Mouse (Mus musculus) liver, embryonic 12.5 days (tissue): ENCODE data around the gene Ndufs2. TPM values are rescaled to one million over a fixed set of nuclear protein-coding genes. Genes with fewer than 3 reads are reported as not detected.

Source experiments
- ATAC-seq: fragments of 200-750 bp; cut with Nextera tagmentation; 2 replicates; pipeline ENCODE4 v1.8.0; 2017; ENCODE audit warnings: moderate number of reproducible peaks, mild to moderate bottlenecking, moderate library complexity
- H3K27ac ChIP-seq: fragments of 300-500 bp; sonication (generic); 2 replicates; pipeline ENCODE4 v1.5.1; 2016; ENCODE audit warnings: mild to moderate bottlenecking
- H3K27me3 ChIP-seq: fragments of 300-500 bp; sonication (generic); replicated peaks from 2 replicates; pipeline ENCODE4 v1.6.1; 2016; ENCODE audit warnings: mild to moderate bottlenecking, moderate library complexity
- H3K36me3 ChIP-seq: fragments of 300-500 bp; sonication (generic); 2 replicates; pipeline ENCODE4 v1.6.1; 2016; ENCODE audit warnings: mild to moderate bottlenecking, moderate library complexity
- H3K4me1 ChIP-seq: fragments of 300-500 bp; sonication (generic); 2 replicates; pipeline ENCODE4 v1.6.1; 2016
- H3K4me2 ChIP-seq: fragments of 300-500 bp; sonication (generic); 2 replicates; pipeline ENCODE4 v1.6.1; 2016; ENCODE audit warnings: mild to moderate bottlenecking, moderate library complexity
- H3K4me3 ChIP-seq: fragments of 300-500 bp; sonication (generic); 2 replicates; pipeline ENCODE4 v1.5.1; 2016; ENCODE audit warnings: mild to moderate bottlenecking, moderate library complexity
- H3K9ac ChIP-seq: fragments of 300-500 bp; sonication (generic); 2 replicates; pipeline ENCODE4 v1.6.1; 2016; ENCODE audit warnings: mild to moderate bottlenecking, moderate library complexity
- H3K9me3 ChIP-seq: fragments of 300-500 bp; sonication (generic); replicated peaks from 2 replicates; pipeline ENCODE4 v1.6.1; 2016; ENCODE audit warnings: mild to moderate bottlenecking, moderate library complexity
- WGBS: fragments of 180-500 bp; shearing (Covaris S2); methylation state at CpG from one replicate; pipeline ENCODE4 v1.1.7; 2016; ENCODE audit not compliant: insufficient replicate concordance; 5-methylcytosine and 5-hydroxymethylcytosine counted together
- polyA plus RNA-seq: library from polyadenylated mRNA; unstranded; fragments of >200 nt; fragmentation: Nextera tagmentation; extraction: Ambion mirVana; gene quantifications from 2 replicates; pipeline ENCODE4 v1.2.1, GENCODE M21; 2016

The Ndufs2 gene
- polyA plus RNA-seq, 1 experiment from 2014 or later: 167 TPM

GRCm38 (mm10) chr1:171263185-171263611 is 12.0 kb upstream of the Ndufs2 start:
- 5% methylated on average over 2 of the region's 2 CpGs for WGBS
- H3K4me2 ChIP-seq: peak overlapping the region; percentile 15; the same call in 1 of the 2 replicates
- H3K9me3 ChIP-seq: no peaks in the 10 kb centered on the region
- no peak overlapping the region for H3K4me3 ChIP-seq
- peaks cover 51% of the 10 kb centered on the region for H3K27me3 ChIP-seq
- no peak for ATAC-seq
- H3K9ac ChIP-seq: no peak overlapping the region
- H3K36me3 ChIP-seq: no peaks in the 10 kb centered on the region
- H3K27ac ChIP-seq: 0 out of 2 replicates have a peak overlapping the region, but pooled peaks have one; percentile 22
- peaks cover 47% of the 10 kb centered on the region for H3K4me1 ChIP-seq

- no peaks in the 10 kb centered on the region for H3K9me3 ChIP-seq
- peaks cover 55% of the 10 kb centered on the region for H3K27me3 ChIP-seq
- no peak overlapping the region for H3K9ac ChIP-seq
- ATAC-seq: no peak
- H3K27ac ChIP-seq: peak overlapping the region; percentile 6; the same call in 1 of the 2 replicates
- peak overlapping the region; percentile 15 for H3K4me2 ChIP-seq
- no peaks in the 10 kb centered on the region for H3K36me3 ChIP-seq
- WGBS: 2% methylated on average over 8 of the region's 8 CpGs
- H3K4me3 ChIP-seq: no peak overlapping the region
- peaks cover 47% of the 10 kb centered on the region for H3K4me1 ChIP-seq
These were observed 11.5 kb upstream of the Ndufs2 start for GRCm38 (mm10) chr1:171262594-171263130.

GRCm38 (mm10) chr1:171260316-171260715 is 9.1 kb upstream of the Ndufs2 start:
- H3K9ac ChIP-seq: no peak overlapping the region
- WGBS: 29% methylated on average over 3 of the region's 3 CpGs
- H3K4me2 ChIP-seq: no peak overlapping the region
- H3K36me3 ChIP-seq: no peaks in the 10 kb centered on the region
- no peak for ATAC-seq
- no peaks in the 10 kb centered on the region for H3K9me3 ChIP-seq
- no peak overlapping the region for H3K4me3 ChIP-seq
- peaks cover 34% of the 10 kb centered on the region for H3K4me1 ChIP-seq
- no peak overlapping the region for H3K27ac ChIP-seq
- H3K27me3 ChIP-seq: peaks cover 63% of the 10 kb centered on the region

GRCm38 (mm10) chr1:171258921-171259320 is 7.7 kb upstream of the Ndufs2 start:
- Histone ChIP-seq H3K4me3 (0 out of 2 replicates have a peak overlapping the region, but pooled peaks have one; percentile 8), H3K9me3 (no peaks in the 10 kb centered on the region), H3K4me1 (peaks cover 34% of the 10 kb centered on the region), H3K27ac (no peak overlapping the region), H3K36me3 (no peaks in the 10 kb centered on the region), H3K4me2 (peak overlapping the region; percentile 50), H3K27me3 (peaks cover 66% of the 10 kb centered on the region), H3K9ac (0 out of 2 replicates have a peak overlapping the region, but pooled peaks have one; percentile 18)
- WGBS: 51% methylated on average over 17 of the region's 17 CpGs
- ATAC-seq: no peak

- peaks cover 33% of the 10 kb centered on the region for H3K4me1 ChIP-seq
- WGBS: 62% methylated on average over 9 of the region's 9 CpGs
These were observed 6.6 kb upstream of the Ndufs2 start for GRCm38 (mm10) chr1:171257781-171258180.

GRCm38 (mm10) chr1:171256937-171257548 is 5.9 kb upstream of the Ndufs2 start:
- no peak for ATAC-seq
- Histone ChIP-seq H3K36me3 (no peaks in the 10 kb centered on the region), H3K4me2 (peak overlapping the region; percentile 18; the same call in 1 of the 2 replicates), H3K9me3 (no peaks in the 10 kb centered on the region), H3K9ac (no peak overlapping the region), H3K27me3 (peaks cover 65% of the 10 kb centered on the region), H3K27ac (no peak overlapping the region), H3K4me3 (no peak overlapping the region), H3K4me1 (peaks cover 33% of the 10 kb centered on the region)
- 48% methylated on average over 15 of the region's 15 CpGs for WGBS

More at GRCm38 (mm10) chr1:171257781-171258180, 6.6 kb upstream of the Ndufs2 start:
- H3K27me3 ChIP-seq: peaks cover 65% of the 10 kb centered on the region
- no peaks in the 10 kb centered on the region for H3K36me3 ChIP-seq
- H3K9me3 ChIP-seq: no peaks in the 10 kb centered on the region
- H3K27ac ChIP-seq: no peak overlapping the region
- H3K9ac ChIP-seq: no peak overlapping the region
- ATAC-seq: no peak
- H3K4me3 ChIP-seq: no peak overlapping the region
- H3K4me2 ChIP-seq: no peak overlapping the region

- Histone ChIP-seq H3K27me3 (peaks cover 66% of the 10 kb centered on the region), H3K4me2 (no peak overlapping the region), H3K27ac (no peak overlapping the region), H3K4me1 (peaks cover 38% of the 10 kb centered on the region), H3K36me3 (no peaks in the 10 kb centered on the region), H3K9me3 (no peaks in the 10 kb centered on the region), H3K9ac (no peak overlapping the region), H3K4me3 (no peak overlapping the region)
- WGBS: 75% methylated on average over 24 of the region's 24 CpGs
- ATAC-seq: no peak
These were observed 5.1 kb upstream of the Ndufs2 start for GRCm38 (mm10) chr1:171256095-171256818.

- Histone ChIP-seq H3K27me3 (peaks cover 61% of the 10 kb centered on the region), H3K9ac (no peak overlapping the region; the same call in 1 of the 2 replicates), H3K36me3 (no peaks in the 10 kb centered on the region), H3K27ac (no peak overlapping the region), H3K4me1 (peaks cover 39% of the 10 kb centered on the region), H3K9me3 (no peaks in the 10 kb centered on the region), H3K4me3 (no peak overlapping the region), H3K4me2 (no peak overlapping the region)
- no peak for ATAC-seq
- WGBS: 62% methylated on average over 17 of the region's 17 CpGs
These were observed 1.2 kb upstream of the Ndufs2 start for GRCm38 (mm10) chr1:171252415-171252814.

- Histone ChIP-seq H3K4me1 (peaks cover 39% of the 10 kb centered on the region), H3K9ac (no peak overlapping the region; the same call in 1 of the 2 replicates), H3K9me3 (no peaks in the 10 kb centered on the region), H3K27ac (no peak overlapping the region), H3K27me3 (peaks cover 61% of the 10 kb centered on the region), H3K4me2 (peak overlapping the region; percentile 37), H3K4me3 (no peak overlapping the region), H3K36me3 (no peaks in the 10 kb centered on the region)
- 16% methylated on average over 13 of the region's 13 CpGs for WGBS
- no peak for ATAC-seq
These were observed 571 bp upstream of the Ndufs2 start for GRCm38 (mm10) chr1:171251594-171252324.

GRCm38 (mm10) chr1:171249913-171250600 is 1.1 kb downstream of the Ndufs2 start, which contains the start of gene Adamts4:
Gene Adamts4, plus strand, starts transcription at chr1:171250421.
- ATAC-seq: no peak
- H3K27me3 ChIP-seq: peaks cover 54% of the 10 kb centered on the region

More at GRCm38 (mm10) chr1:171249913-171250600, 1.1 kb downstream of the Ndufs2 start, which contains the start of gene Adamts4:
- WGBS: 20% methylated on average over 5 of the region's 5 CpGs
- H3K27ac ChIP-seq: no peak within 1 kb of the TSS; the same call in 1 of the 2 replicates
- H3K9me3 ChIP-seq: no peaks in the 10 kb centered on the region
- peaks cover 9% of the 10 kb centered on the region for H3K36me3 ChIP-seq
- no peak within 1 kb of the TSS for H3K9ac ChIP-seq
- peaks cover 53% of the 10 kb centered on the region for H3K4me1 ChIP-seq
- H3K4me3 ChIP-seq: peak within 1 kb of the TSS; percentile 10; the same call in 1 of the 2 replicates
- peak within 1 kb of the TSS; percentile 37 for H3K4me2 ChIP-seq
